Mouse (Mus musculus): Measurements from ENCODE around the gene Epb41l2. TPM values are rescaled to one million over a fixed set of nuclear protein-coding genes. Genes with fewer than 3 reads are reported as not detected.

Gene Epb41l2
- total and polyA plus RNA-seq, 2 experiments: 6.8 to 17.4 TPM

- Histone ChIP-seq H3K27me3 (ENCODE audit: control insufficient read depth, insufficient read depth, low read length) (no peaks in the 10 kb centered on the region), H3K36me3 (ENCODE audit: control insufficient read depth, insufficient read depth, low read length) (no peaks in the 10 kb centered on the region), H3K9ac (ENCODE audit: low read depth, low read length) (no peak overlapping the region), H3K4me1 (ENCODE audit: control insufficient read depth, insufficient read depth, low read length) (peaks cover 12% of the 10 kb centered on the region), H3K4me3 (ENCODE audit: insufficient read depth, low read depth, low read length) (no peak overlapping the region), H3K79me2 (ENCODE audit: control insufficient read depth, insufficient read depth, low read length) (peaks cover 5% of the 10 kb centered on the region; the same call in 1 of the 2 replicates), H3K27ac (replicated peaks; ENCODE audit: insufficient read depth, low read depth, low read length) (no peak overlapping the region)
- WGBS: 85% methylated on average over 9 of the region's 9 CpGs
- no peak for TF ChIP-seq POLR2A (IDR thresholded peaks at IDR 0.05; ENCODE audit: extremely low read depth, insufficient read depth, low read length)
- no peak for TF ChIP-seq CTCF (IDR thresholded peaks at IDR 0.05; ENCODE audit: low read depth, low read length)
- DNase-seq (ENCODE audit: extremely low read depth, low read depth, low spot score): no peak
Measured at GRCm38 (mm10) chr10:25400646-25401045, 41.0 kb downstream of the Epb41l2 start.

GRCm38 (mm10) chr10:25401356-25401755 is 41.8 kb downstream of the Epb41l2 start:
- no peak for TF ChIP-seq CTCF (IDR thresholded peaks at IDR 0.05; ENCODE audit: low read depth, low read length)
- no peak for TF ChIP-seq POLR2A (IDR thresholded peaks at IDR 0.05; ENCODE audit: extremely low read depth, insufficient read depth, low read length)
- Histone ChIP-seq H3K27ac (replicated peaks; ENCODE audit: insufficient read depth, low read depth, low read length) (no peak overlapping the region), H3K4me1 (ENCODE audit: control insufficient read depth, insufficient read depth, low read length) (peaks cover 10% of the 10 kb centered on the region), H3K36me3 (ENCODE audit: control insufficient read depth, insufficient read depth, low read length) (no peaks in the 10 kb centered on the region), H3K9ac (ENCODE audit: low read depth, low read length) (no peak overlapping the region), H3K4me3 (ENCODE audit: insufficient read depth, low read depth, low read length) (no peak overlapping the region), H3K79me2 (ENCODE audit: control insufficient read depth, insufficient read depth, low read length) (peaks cover 4% of the 10 kb centered on the region; the same call in 1 of the 2 replicates), H3K27me3 (ENCODE audit: control insufficient read depth, insufficient read depth, low read length) (no peaks in the 10 kb centered on the region)
- no peak for DNase-seq (ENCODE audit: extremely low read depth, low read depth, low spot score)
- WGBS: 81% methylated on average over 2 of the region's 2 CpGs

DNA sequence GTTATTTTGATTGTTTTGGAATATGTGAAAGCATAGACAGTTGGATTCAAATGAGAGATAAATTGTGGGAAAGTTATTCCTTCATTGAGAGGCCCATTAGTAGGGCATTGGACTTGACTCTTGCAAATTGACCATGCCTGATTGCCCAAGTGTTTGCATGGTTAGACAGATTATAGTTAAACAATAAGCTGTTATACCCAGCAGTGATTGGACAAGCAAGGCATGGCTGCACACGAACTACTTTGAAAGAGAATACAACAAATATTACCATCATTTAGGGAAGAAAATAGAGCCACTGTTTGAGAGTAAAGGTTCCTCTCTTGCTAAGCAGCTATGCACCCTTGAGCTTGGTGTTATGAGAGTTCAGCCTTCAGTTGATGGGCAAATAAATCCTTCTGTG is 43.3 kb downstream of the Epb41l2 start:
- no peak overlapping the region for H3K27ac ChIP-seq (replicated peaks; ENCODE audit: insufficient read depth, low read depth, low read length)
- 0 out of 2 replicates have a peak, but pooled peaks cover 3% of the 10 kb centered on the region for H3K79me2 ChIP-seq (ENCODE audit: control insufficient read depth, insufficient read depth, low read length)
- no peaks in the 10 kb centered on the region for H3K27me3 ChIP-seq (ENCODE audit: control insufficient read depth, insufficient read depth, low read length)
- H3K9ac ChIP-seq (ENCODE audit: low read depth, low read length): no peak overlapping the region
- H3K36me3 ChIP-seq (ENCODE audit: control insufficient read depth, insufficient read depth, low read length): no peaks in the 10 kb centered on the region
- peaks cover 10% of the 10 kb centered on the region for H3K4me1 ChIP-seq (ENCODE audit: control insufficient read depth, insufficient read depth, low read length)
- no peak overlapping the region for H3K4me3 ChIP-seq (ENCODE audit: insufficient read depth, low read depth, low read length)
- no peak for TF ChIP-seq CTCF (IDR thresholded peaks at IDR 0.05; ENCODE audit: low read depth, low read length)
- TF ChIP-seq POLR2A (IDR thresholded peaks at IDR 0.05; ENCODE audit: extremely low read depth, insufficient read depth, low read length): no peak
- DNase-seq (ENCODE audit: extremely low read depth, low read depth, low spot score): peak; percentile 61
- WGBS: 25% methylated on average over 1 of the region's 1 CpGs

GRCm38 (mm10) chr10:25403813-25404701 is 44.5 kb downstream of the Epb41l2 start:
- no peak for TF ChIP-seq POLR2A (IDR thresholded peaks at IDR 0.05; ENCODE audit: extremely low read depth, insufficient read depth, low read length)
- Histone ChIP-seq H3K4me1 (ENCODE audit: control insufficient read depth, insufficient read depth, low read length) (peaks cover 5% of the 10 kb centered on the region; the same call in 1 of the 2 replicates), H3K36me3 (ENCODE audit: control insufficient read depth, insufficient read depth, low read length) (no peaks in the 10 kb centered on the region), H3K79me2 (ENCODE audit: control insufficient read depth, insufficient read depth, low read length) (0 out of 2 replicates have a peak, but pooled peaks cover 3% of the 10 kb centered on the region), H3K27me3 (ENCODE audit: control insufficient read depth, insufficient read depth, low read length) (no peaks in the 10 kb centered on the region), H3K27ac (replicated peaks; ENCODE audit: insufficient read depth, low read depth, low read length) (no peak overlapping the region), H3K9ac (ENCODE audit: low read depth, low read length) (no peak overlapping the region), H3K4me3 (ENCODE audit: insufficient read depth, low read depth, low read length) (no peak overlapping the region)
- no peak for DNase-seq (ENCODE audit: extremely low read depth, low read depth, low spot score)
- 75% methylated on average over 15 of the region's 15 CpGs for WGBS

DNA sequence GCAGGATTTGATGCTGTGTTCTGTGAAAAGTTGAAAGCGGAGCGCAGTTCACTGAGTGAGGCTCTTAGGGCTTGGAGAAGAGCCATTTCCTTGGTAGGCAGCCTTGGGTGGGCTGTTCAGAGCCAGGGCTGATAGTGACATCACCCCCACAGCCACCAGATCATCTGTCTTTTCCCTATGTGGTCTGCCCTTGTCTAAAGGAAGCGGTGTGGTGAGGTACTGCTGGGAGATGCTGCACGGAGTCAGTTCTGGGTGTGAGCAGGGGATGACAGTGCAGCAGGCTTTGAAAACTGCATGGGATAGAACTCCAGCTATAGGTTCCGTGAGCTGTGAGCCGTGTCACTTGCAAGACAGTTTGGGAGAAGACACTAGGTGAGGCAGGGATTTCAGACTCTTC is 45.1 kb downstream of the Epb41l2 start:
- Histone ChIP-seq H3K27ac (replicated peaks; ENCODE audit: insufficient read depth, low read depth, low read length) (no peak overlapping the region), H3K27me3 (ENCODE audit: control insufficient read depth, insufficient read depth, low read length) (no peaks in the 10 kb centered on the region), H3K4me1 (ENCODE audit: control insufficient read depth, insufficient read depth, low read length) (peaks cover 5% of the 10 kb centered on the region; the same call in 1 of the 2 replicates), H3K4me3 (ENCODE audit: insufficient read depth, low read depth, low read length) (no peak overlapping the region), H3K36me3 (ENCODE audit: control insufficient read depth, insufficient read depth, low read length) (no peaks in the 10 kb centered on the region), H3K9ac (ENCODE audit: low read depth, low read length) (no peak overlapping the region), H3K79me2 (ENCODE audit: control insufficient read depth, insufficient read depth, low read length) (0 out of 2 replicates have a peak, but pooled peaks cover 3% of the 10 kb centered on the region)
- TF ChIP-seq POLR2A (IDR thresholded peaks at IDR 0.05; ENCODE audit: extremely low read depth, insufficient read depth, low read length) (no peak), CTCF (IDR thresholded peaks at IDR 0.05; ENCODE audit: low read depth, low read length) (no peak)
- no peak for DNase-seq (ENCODE audit: extremely low read depth, low read depth, low spot score)
- WGBS: 93% methylated on average over 6 of the region's 6 CpGs

- WGBS: 68% methylated on average over 8 of the region's 8 CpGs
- DNase-seq (ENCODE audit: extremely low read depth, low read depth, low spot score): no peak
- no peak overlapping the region for H3K27ac ChIP-seq (replicated peaks; ENCODE audit: insufficient read depth, low read depth, low read length)
- no peak overlapping the region for H3K4me3 ChIP-seq (ENCODE audit: insufficient read depth, low read depth, low read length)
- TF ChIP-seq CTCF (IDR thresholded peaks at IDR 0.05; ENCODE audit: low read depth, low read length): no peak
- no peak for TF ChIP-seq POLR2A (IDR thresholded peaks at IDR 0.05; ENCODE audit: extremely low read depth, insufficient read depth, low read length)
- H3K27me3 ChIP-seq (ENCODE audit: control insufficient read depth, insufficient read depth, low read length): no peaks in the 10 kb centered on the region
- H3K4me1 ChIP-seq (ENCODE audit: control insufficient read depth, insufficient read depth, low read length): peaks cover 5% of the 10 kb centered on the region; the same call in 1 of the 2 replicates
- H3K79me2 ChIP-seq (ENCODE audit: control insufficient read depth, insufficient read depth, low read length): 0 out of 2 replicates have a peak, but pooled peaks cover 3% of the 10 kb centered on the region
- H3K36me3 ChIP-seq (ENCODE audit: control insufficient read depth, insufficient read depth, low read length): no peaks in the 10 kb centered on the region
- no peak overlapping the region for H3K9ac ChIP-seq (ENCODE audit: low read depth, low read length)
Measured at GRCm38 (mm10) chr10:25405551-25405950, 46.0 kb downstream of the Epb41l2 start.
